Mouse (Mus musculus): ENCODE measurements at regions not wholly inside any gene's neighbourhood (a gene's known extent, or its start where the extent isn't known, plus 50 kb on each side); places are given as distances from the start of the nearest gene placed in this dataset.

DNA sequence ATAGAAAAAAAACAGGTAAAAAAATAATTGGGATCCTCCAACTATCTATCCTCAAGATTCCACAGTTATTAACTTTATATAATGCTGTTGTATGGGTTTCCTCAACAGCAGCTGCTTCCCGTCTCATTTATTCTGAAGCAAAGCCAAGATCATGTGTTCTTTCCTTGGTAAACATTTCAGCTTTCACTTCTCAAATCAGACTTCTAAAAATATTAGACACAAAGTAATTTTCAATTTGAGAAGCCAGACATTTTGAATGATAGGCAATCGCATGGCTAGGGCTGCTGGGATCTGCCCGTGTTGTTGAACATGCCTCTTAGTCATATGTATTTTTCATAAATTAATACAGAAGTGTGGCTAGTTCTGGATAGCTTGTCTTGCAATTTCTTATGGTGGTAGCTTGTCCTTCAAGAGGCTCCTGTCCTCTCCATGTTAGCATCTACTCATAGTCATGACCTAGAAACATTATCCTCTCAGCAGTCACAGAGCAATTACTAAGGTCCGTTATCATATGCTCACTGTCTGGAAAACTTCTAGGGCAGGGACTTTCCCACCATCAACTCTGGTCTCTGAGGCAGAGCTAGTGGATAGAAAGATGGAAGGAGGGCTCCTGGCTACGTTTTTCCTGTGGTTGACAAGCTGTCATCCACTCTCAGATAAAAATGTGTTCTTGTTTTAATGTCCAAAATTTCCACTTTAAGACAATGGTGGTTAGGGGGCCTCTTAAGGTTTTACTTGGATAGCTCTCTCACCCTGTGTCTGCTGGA is 274.6 kb upstream of the Nmur2 start:
- WGBS, result 50% methylated on average over 5 of the region's 5 CpGs
- H3K4me2 ChIP-seq (ENCODE audit: low read depth, low read length), result no peak overlapping the region
- no peaks in the 10 kb centered on the region for H3K4me1 ChIP-seq (ENCODE audit: control insufficient read depth, insufficient read depth, low read length)
- H3K36me3 ChIP-seq (ENCODE audit: control insufficient read depth, insufficient read depth, low read length), result no peaks in the 10 kb centered on the region
- no peak overlapping the region for H3K9ac ChIP-seq (ENCODE audit: low read length)
- ATAC-seq (ENCODE audit: insufficient read depth, low FRiP score), result no peak
- H3K4me3 ChIP-seq (replicated peaks; ENCODE audit: low read length), result no peak overlapping the region
- H3K27me3 ChIP-seq (ENCODE audit: control insufficient read depth, insufficient read depth, low read length), result no peaks in the 10 kb centered on the region
- no peaks in the 10 kb centered on the region for H3K9me3 ChIP-seq (replicated peaks; ENCODE audit: control insufficient read depth, low read length)
- no peak overlapping the region for H3K27ac ChIP-seq (ENCODE audit: low read length)

DNA sequence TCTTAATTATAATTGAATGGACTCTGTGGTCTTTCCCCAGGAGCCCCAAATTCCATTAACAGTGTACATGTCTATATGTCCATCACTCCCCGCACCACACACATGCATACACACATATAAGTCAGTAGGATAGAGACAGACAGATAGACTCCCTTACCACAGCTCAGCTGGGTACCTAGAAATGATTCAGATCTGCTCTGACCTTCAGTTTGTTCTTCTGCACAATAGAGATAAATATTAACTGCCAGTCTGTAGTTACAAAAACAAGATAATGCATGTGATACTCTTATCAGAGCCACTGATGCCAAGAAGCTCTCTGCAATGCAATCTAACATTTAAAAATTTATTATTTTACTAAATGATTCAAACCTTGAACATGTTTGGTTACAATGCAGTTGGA is 268.7 kb upstream of the Nmur2 start:
- Histone ChIP-seq H3K4me3 (replicated peaks; ENCODE audit: low read length) (no peak overlapping the region), H3K4me1 (ENCODE audit: control insufficient read depth, insufficient read depth, low read length) (no peaks in the 10 kb centered on the region), H3K9ac (ENCODE audit: low read length) (no peak overlapping the region), H3K27ac (ENCODE audit: low read length) (no peak overlapping the region), H3K36me3 (ENCODE audit: control insufficient read depth, insufficient read depth, low read length) (no peaks in the 10 kb centered on the region), H3K4me2 (ENCODE audit: low read depth, low read length) (no peak overlapping the region), H3K9me3 (replicated peaks; ENCODE audit: control insufficient read depth, low read length) (no peaks in the 10 kb centered on the region), H3K27me3 (ENCODE audit: control insufficient read depth, insufficient read depth, low read length) (no peaks in the 10 kb centered on the region)
- WGBS, result 97% methylated on average over 1 of the region's 1 CpGs
- ATAC-seq (ENCODE audit: insufficient read depth, low FRiP score), result no peak

DNA sequence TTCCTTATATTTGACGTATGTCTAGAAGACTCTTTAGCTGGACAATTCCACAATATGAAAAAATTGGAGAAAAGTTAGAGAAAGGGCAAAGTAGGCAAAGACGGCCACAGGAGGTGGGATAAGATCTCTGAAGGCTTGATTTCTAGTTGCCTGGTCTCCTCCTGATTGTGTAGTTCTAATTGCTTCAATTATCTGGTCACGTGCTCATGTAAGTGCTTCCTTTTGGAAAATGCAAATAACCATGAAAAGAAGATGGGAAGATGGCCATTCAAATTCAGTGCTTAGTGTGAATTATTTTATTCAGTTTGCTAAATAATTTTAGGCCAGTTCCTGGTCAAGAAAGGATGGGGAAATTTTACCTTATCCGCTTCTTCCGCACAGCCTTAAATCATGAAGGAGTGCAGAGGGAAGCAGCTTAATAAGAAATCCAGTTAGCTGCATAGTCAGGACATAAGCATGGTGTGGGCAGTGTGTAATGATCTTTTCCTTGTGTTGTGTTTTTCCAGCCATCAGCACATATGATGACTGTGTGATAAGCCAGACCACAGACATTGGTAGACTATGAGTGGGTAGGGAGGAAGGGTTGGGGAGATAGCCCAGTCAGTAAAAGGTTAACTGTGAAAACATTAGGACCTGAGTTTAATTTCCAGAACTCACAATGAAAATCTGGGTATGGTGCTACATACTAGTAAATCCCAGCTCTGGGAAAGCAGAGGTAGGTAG is 267.7 kb upstream of the Nmur2 start:
- Histone ChIP-seq H3K4me1 (ENCODE audit: control insufficient read depth, insufficient read depth, low read length) (no peaks in the 10 kb centered on the region), H3K4me2 (ENCODE audit: low read depth, low read length) (no peak overlapping the region), H3K9me3 (replicated peaks; ENCODE audit: control insufficient read depth, low read length) (no peaks in the 10 kb centered on the region), H3K9ac (ENCODE audit: low read length) (no peak overlapping the region), H3K36me3 (ENCODE audit: control insufficient read depth, insufficient read depth, low read length) (no peaks in the 10 kb centered on the region), H3K27me3 (ENCODE audit: control insufficient read depth, insufficient read depth, low read length) (no peaks in the 10 kb centered on the region), H3K27ac (ENCODE audit: low read length) (no peak overlapping the region), H3K4me3 (replicated peaks; ENCODE audit: low read length) (no peak overlapping the region)
- 90% methylated on average over 5 of the region's 5 CpGs for WGBS
- ATAC-seq (ENCODE audit: insufficient read depth, low FRiP score), result no peak

DNA sequence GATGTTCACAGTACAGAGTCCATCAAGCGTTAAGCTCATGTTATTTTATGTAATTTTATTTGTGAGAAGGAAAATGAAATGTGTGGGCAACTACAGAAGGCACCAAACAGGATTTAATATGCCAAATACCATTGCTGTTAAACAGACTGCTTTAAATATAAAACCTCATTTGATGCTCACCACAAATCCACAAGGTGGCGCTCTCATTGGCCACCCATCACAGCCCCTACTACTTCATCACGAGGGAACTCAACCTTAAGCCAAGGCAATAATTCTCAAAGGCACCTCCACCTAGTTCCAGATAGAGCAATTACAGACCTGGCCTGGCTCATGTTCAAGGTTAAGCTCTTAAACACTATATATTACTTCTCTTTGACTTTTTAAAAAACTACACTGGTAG is 266.2 kb upstream of the Nmur2 start:
- ATAC-seq (ENCODE audit: insufficient read depth, low FRiP score), result no peak
- WGBS, result 33% methylated on average over 3 of the region's 3 CpGs
- Histone ChIP-seq H3K27me3 (ENCODE audit: control insufficient read depth, insufficient read depth, low read length) (no peaks in the 10 kb centered on the region), H3K9ac (ENCODE audit: low read length) (no peak overlapping the region), H3K9me3 (replicated peaks; ENCODE audit: control insufficient read depth, low read length) (no peaks in the 10 kb centered on the region), H3K4me3 (replicated peaks; ENCODE audit: low read length) (no peak overlapping the region), H3K4me2 (ENCODE audit: low read depth, low read length) (no peak overlapping the region), H3K27ac (ENCODE audit: low read length) (no peak overlapping the region), H3K36me3 (ENCODE audit: control insufficient read depth, insufficient read depth, low read length) (no peaks in the 10 kb centered on the region), H3K4me1 (ENCODE audit: control insufficient read depth, insufficient read depth, low read length) (no peaks in the 10 kb centered on the region)

DNA sequence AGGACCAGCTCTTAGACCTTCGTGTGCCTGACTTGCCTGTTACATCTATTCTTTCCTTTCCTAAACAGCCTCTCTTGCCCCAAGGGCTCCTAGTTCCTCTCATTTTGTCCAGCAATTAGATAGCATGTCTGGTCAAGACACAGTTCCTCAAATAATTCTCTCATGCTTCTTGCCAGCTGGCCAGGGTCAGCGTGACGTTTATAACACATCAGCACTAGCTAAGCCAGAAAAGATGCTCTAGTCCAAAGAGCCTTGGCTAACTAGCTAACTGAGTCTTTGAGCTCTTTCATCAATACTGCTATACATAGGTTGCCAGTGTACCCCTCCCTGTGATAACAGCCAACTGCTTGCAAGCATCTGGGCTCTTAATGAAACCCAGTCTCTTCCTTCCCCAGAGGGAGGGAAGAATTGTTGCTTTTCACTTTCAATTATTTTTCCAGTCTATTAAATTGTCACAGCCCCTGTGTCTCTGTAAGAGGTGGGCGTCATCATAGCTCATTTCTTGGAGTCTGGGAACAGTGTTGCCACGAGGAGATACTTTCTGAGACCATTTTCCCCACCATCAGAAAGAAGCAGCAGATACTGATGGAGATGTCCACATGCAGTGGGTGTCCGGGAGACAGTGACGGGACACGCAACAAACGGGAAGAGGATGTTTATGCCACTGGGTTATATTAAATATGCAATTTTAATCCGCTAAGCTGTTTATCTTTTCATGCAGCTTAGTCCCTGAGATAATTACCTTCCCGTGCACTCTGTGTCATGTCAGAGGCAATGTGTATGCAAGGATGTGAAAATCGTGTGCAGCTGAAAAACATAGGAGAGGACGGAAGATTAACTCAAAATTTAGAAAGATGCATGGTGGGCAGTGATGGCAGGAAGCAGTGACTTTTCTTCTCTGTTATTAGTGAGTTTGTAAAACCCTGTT is 250.1 kb upstream of the Nmur2 start:
- Histone ChIP-seq H3K9ac (ENCODE audit: low read length) (no peak overlapping the region), H3K4me3 (replicated peaks; ENCODE audit: low read length) (no peak overlapping the region), H3K9me3 (replicated peaks; ENCODE audit: control insufficient read depth, low read length) (no peaks in the 10 kb centered on the region), H3K4me1 (ENCODE audit: control insufficient read depth, insufficient read depth, low read length) (no peaks in the 10 kb centered on the region), H3K27me3 (ENCODE audit: control insufficient read depth, insufficient read depth, low read length) (no peaks in the 10 kb centered on the region), H3K27ac (ENCODE audit: low read length) (no peak overlapping the region), H3K36me3 (ENCODE audit: control insufficient read depth, insufficient read depth, low read length) (no peaks in the 10 kb centered on the region), H3K4me2 (ENCODE audit: low read depth, low read length) (no peak overlapping the region)
- 63% methylated on average over 13 of the region's 13 CpGs for WGBS
- ATAC-seq (ENCODE audit: insufficient read depth, low FRiP score), result no peak

DNA sequence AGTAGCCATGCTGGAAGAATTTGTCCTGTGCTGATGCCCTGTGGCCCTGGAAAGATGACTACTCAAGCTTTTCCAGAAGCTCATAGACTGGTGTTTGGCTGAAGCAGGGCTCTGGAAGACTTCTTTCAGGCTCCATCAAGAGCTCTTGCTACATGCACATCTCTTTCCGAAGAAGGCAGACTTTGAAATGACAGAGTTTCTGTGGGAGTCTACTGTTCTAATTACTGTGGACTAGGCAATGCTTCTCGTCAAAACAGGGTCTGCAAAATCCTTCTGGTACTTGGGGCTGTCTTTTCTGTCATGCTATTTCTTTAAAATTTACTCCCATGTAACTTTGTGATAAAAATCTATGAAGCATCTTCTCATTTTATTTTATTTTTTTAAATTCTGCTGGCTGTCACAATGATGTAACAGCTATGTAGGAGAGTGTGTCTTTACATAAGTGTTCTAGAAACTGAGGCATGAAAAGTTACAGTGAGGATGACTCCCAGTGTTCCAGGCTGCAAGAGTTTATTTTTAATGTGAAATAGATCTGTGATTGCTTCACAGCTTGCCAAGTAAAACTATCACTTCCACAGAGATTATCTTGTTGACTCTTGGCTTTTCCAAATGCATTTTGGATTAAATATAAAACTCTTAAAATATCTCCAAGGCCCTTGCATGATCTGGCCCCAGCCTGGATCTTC is 244.9 kb upstream of the Nmur2 start:
- ATAC-seq (ENCODE audit: insufficient read depth, low FRiP score), result no peak
- no peaks in the 10 kb centered on the region for H3K27me3 ChIP-seq (ENCODE audit: control insufficient read depth, insufficient read depth, low read length)
- H3K27ac ChIP-seq (ENCODE audit: low read length), result no peak overlapping the region
- H3K4me1 ChIP-seq (ENCODE audit: control insufficient read depth, insufficient read depth, low read length), result no peaks in the 10 kb centered on the region
- no peak overlapping the region for H3K9ac ChIP-seq (ENCODE audit: low read length)
- WGBS, result 73% methylated on average over 2 of the region's 2 CpGs
- no peaks in the 10 kb centered on the region for H3K9me3 ChIP-seq (replicated peaks; ENCODE audit: control insufficient read depth, low read length)
- no peak overlapping the region for H3K4me3 ChIP-seq (replicated peaks; ENCODE audit: low read length)
- no peaks in the 10 kb centered on the region for H3K36me3 ChIP-seq (ENCODE audit: control insufficient read depth, insufficient read depth, low read length)
- no peak overlapping the region for H3K4me2 ChIP-seq (ENCODE audit: low read depth, low read length)

DNA sequence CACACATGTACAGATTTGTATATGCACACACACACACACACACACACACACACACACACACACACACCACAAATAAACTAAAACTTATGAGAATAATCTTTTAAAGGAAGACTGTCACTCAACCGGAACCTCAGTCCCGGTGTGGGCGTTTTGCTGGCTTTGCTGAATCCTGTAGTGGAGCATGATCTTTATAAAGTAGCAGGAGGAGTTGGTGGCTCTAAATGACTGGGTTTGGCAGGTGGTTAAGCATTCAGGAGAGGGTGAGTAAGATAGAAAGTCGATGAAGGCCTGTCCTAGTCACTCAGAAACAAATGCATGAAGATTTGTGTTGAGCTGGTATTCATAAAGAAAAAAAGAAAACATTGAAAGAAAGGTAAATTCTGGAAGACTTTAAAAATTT is 240.4 kb upstream of the Nmur2 start:
- 80% methylated on average over 4 of the region's 4 CpGs for WGBS
- Histone ChIP-seq H3K4me1 (ENCODE audit: control insufficient read depth, insufficient read depth, low read length) (no peaks in the 10 kb centered on the region), H3K4me3 (replicated peaks; ENCODE audit: low read length) (no peak overlapping the region), H3K4me2 (ENCODE audit: low read depth, low read length) (no peak overlapping the region), H3K36me3 (ENCODE audit: control insufficient read depth, insufficient read depth, low read length) (no peaks in the 10 kb centered on the region), H3K27ac (ENCODE audit: low read length) (no peak overlapping the region), H3K9ac (ENCODE audit: low read length) (no peak overlapping the region), H3K9me3 (replicated peaks; ENCODE audit: control insufficient read depth, low read length) (no peaks in the 10 kb centered on the region), H3K27me3 (ENCODE audit: control insufficient read depth, insufficient read depth, low read length) (no peaks in the 10 kb centered on the region)
- ATAC-seq (ENCODE audit: insufficient read depth, low FRiP score), result no peak

DNA sequence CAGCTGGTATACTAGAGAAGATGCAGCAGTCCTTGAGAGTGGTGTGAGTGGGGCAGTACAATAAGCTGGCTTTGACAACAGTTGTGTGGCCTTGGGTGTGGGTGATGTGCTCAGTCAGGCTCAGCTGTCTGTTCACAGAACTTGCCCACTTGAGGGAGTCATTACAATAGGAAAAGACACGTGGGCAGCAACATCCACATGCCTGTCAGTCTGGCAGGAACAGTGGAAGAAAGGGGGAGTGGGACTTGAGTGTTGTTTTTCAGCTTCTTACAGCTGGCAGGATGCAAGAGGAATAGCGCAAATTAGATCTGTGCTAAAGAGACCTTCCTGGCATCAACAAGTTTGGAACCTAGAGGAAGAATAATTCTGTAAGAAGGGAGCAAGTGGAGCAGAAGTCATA is 239.4 kb upstream of the Nmur2 start:
- 49% methylated on average over 2 of the region's 2 CpGs for WGBS
- Histone ChIP-seq H3K27me3 (ENCODE audit: control insufficient read depth, insufficient read depth, low read length) (no peaks in the 10 kb centered on the region), H3K4me2 (ENCODE audit: low read depth, low read length) (no peak overlapping the region), H3K4me1 (ENCODE audit: control insufficient read depth, insufficient read depth, low read length) (no peaks in the 10 kb centered on the region), H3K4me3 (replicated peaks; ENCODE audit: low read length) (no peak overlapping the region), H3K27ac (ENCODE audit: low read length) (no peak overlapping the region), H3K9ac (ENCODE audit: low read length) (no peak overlapping the region), H3K36me3 (ENCODE audit: control insufficient read depth, insufficient read depth, low read length) (no peaks in the 10 kb centered on the region), H3K9me3 (replicated peaks; ENCODE audit: control insufficient read depth, low read length) (no peaks in the 10 kb centered on the region)
- no peak for ATAC-seq (ENCODE audit: insufficient read depth, low FRiP score)
